Mouse (Mus musculus): ENCODE measurements around the gene Lysmd2.

- peak; percentile 54 for TF ChIP-seq CTCF (IDR thresholded peaks at IDR 0.05; ENCODE audit: low read depth)
- TF ChIP-seq EP300 (optimal IDR thresholded peaks at IDR 0.05) = no peak
These were observed 26.2 kb upstream of the Lysmd2 start for GRCm38 (mm10) chr9:75599191-75599841.

Measured in stomach, postnatal 0 days (tissue).